Mouse (Mus musculus): ENCODE results near the gene Usp47.

GRCm38 (mm10) chr7:112082636-112083035 is 59.3 kb downstream of the Usp47 start:
- no peak for TF ChIP-seq EP300 (optimal IDR thresholded peaks at IDR 0.05)
- TF ChIP-seq CTCF (IDR thresholded peaks at IDR 0.05; ENCODE audit: low read depth), result no peak

All from stomach, postnatal 0 days (tissue).